Mouse (Mus musculus): ENCODE data around the gene Tshz2. TPM values are rescaled to one million over a fixed set of nuclear protein-coding genes. Genes with fewer than 3 reads are reported as not detected.

The Tshz2 gene
- polyA plus RNA-seq, 1 experiment from 2014 or later: 12.0 TPM

DNA sequence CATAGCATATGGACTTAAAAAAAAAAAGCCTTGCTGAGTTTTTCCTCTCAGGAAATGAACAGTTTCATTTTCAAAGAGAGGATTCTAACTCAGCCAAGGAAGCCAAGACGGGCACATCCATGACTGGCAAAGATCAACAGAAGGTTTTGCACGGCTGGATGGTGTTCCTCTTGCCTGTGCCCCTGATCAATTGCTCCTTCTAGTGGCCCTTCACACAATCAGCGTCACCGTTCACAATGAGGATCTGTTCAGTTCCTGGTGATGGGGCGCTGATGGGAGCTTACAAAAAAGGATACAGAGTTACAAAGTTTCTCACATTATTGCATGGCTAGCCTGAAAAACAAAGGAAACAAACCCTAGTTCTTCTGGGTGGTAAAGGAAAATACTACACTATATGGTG, 52.4 kb downstream of the Tshz2 start:
- no peak for ATAC-seq
- WGBS: 47% methylated on average over 5 of the region's 5 CpGs

DNA sequence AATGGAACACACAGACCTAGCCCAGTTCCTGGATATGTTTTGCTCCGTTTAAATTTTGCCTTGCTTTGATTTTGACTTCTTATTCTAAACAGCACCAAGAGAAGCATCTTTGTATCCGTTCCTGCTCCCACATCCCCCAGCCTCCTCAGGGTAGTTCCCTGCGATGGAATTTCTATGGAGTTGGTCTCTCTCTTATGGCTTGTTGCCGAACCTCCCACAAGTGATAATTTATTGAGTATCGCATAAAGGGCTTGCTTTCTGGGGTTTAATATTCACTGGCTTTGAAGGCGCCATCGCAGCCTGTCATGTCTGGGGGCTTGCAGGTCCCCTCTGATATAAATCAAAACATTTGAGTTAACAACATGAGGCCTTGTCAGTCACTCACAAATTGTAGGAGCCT, 52.9 kb downstream of the Tshz2 start:
- Histone ChIP-seq H3K4me3 (replicated peaks; ENCODE audit: low read length) (no peak overlapping the region), H3K4me1 (replicated peaks; ENCODE audit: control insufficient read depth, insufficient read depth, low read length) (no peaks in the 10 kb centered on the region), H3K9ac (replicated peaks; ENCODE audit: low read depth, low read length) (no peak overlapping the region), H3K4me2 (ENCODE audit: low read length) (no peak overlapping the region), H3K9me3 (ENCODE audit: control insufficient read depth, low read length) (no peaks in the 10 kb centered on the region), H3K27ac (ENCODE audit: low read length) (no peak overlapping the region), H3K27me3 (replicated peaks; ENCODE audit: control insufficient read depth, insufficient read depth, low read length) (no peaks in the 10 kb centered on the region), H3K36me3 (ENCODE audit: control insufficient read depth, insufficient read depth) (no peaks in the 10 kb centered on the region)
- WGBS: 62% methylated on average over 7 of the region's 7 CpGs
- ATAC-seq: no peak

More for the DNA sequence above, 52.4 kb downstream of the Tshz2 start:
- H3K36me3 ChIP-seq (ENCODE audit: control insufficient read depth, insufficient read depth): no peaks in the 10 kb centered on the region
- H3K4me1 ChIP-seq (replicated peaks; ENCODE audit: control insufficient read depth, insufficient read depth, low read length): no peaks in the 10 kb centered on the region
- no peak overlapping the region for H3K9ac ChIP-seq (replicated peaks; ENCODE audit: low read depth, low read length)
- H3K27ac ChIP-seq (ENCODE audit: low read length): no peak overlapping the region
- H3K27me3 ChIP-seq (replicated peaks; ENCODE audit: control insufficient read depth, insufficient read depth, low read length): no peaks in the 10 kb centered on the region
- H3K4me2 ChIP-seq (ENCODE audit: low read length): no peak overlapping the region
- H3K4me3 ChIP-seq (replicated peaks; ENCODE audit: low read length): no peak overlapping the region
- H3K9me3 ChIP-seq (ENCODE audit: control insufficient read depth, low read length): no peaks in the 10 kb centered on the region

DNA sequence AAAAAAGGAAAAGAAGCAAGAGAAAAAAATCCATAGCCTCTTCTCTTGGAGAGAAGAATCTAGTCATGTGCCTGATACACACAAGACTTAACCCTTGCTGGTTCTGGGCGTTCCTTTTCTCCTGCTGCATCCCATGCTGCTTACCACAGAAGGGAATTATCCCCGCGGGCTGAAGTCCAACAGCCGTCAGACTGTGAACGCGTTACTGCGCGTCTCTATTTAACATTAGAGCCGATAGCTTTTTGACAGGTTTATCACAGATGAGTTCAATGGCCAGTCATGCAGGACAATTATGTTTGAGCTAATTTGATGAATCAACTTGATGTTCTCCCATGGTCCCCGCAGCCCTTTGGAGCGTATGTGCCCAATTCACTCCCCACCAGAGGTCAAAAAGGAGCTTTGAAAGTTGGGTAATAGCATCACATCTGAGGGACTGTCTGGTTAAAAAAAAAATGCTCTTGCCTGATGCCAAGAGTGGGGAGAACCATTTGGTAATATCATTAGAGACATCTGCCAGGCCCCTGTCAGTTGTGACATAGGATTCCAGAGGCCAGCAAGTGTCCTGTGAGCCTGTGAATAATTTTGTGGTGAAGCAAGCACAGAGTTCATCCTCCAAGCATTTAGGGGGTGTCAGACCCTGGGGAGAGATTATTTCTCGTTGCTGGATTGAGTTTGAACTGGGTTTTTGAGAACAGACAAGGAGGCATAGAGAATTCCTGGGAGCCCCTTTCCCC, 54.1 kb downstream of the Tshz2 start:
- ATAC-seq: no peak
- no peaks in the 10 kb centered on the region for H3K36me3 ChIP-seq (ENCODE audit: control insufficient read depth, insufficient read depth)
- H3K4me3 ChIP-seq (replicated peaks; ENCODE audit: low read length): no peak overlapping the region
- 64% methylated on average over 12 of the region's 12 CpGs for WGBS
- no peaks in the 10 kb centered on the region for H3K27me3 ChIP-seq (replicated peaks; ENCODE audit: control insufficient read depth, insufficient read depth, low read length)
- H3K4me1 ChIP-seq (replicated peaks; ENCODE audit: control insufficient read depth, insufficient read depth, low read length): no peaks in the 10 kb centered on the region
- H3K4me2 ChIP-seq (ENCODE audit: low read length): no peak overlapping the region
- no peak overlapping the region for H3K27ac ChIP-seq (ENCODE audit: low read length)
- no peak overlapping the region for H3K9ac ChIP-seq (replicated peaks; ENCODE audit: low read depth, low read length)
- H3K9me3 ChIP-seq (ENCODE audit: control insufficient read depth, low read length): no peaks in the 10 kb centered on the region

DNA sequence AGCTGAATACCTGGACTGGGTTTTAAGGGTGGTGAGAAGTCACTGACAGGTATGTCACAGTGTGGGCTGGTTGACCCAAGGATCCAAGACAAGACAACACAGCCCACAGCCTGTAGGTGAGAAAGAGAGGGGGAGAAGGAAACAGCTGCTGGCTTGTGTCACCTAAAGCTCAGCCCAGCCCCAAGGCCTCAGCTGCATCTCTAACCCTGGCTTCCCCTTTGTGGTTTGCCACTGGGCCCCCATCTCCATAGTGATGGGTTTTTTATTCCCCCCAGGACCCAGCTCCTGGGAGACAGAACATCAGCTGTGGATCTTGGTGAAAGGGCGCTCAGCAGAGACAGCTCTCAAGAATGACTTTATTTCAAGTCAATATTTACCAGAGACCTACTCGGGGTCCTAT, 57.2 kb downstream of the Tshz2 start:
- WGBS: 92% methylated on average over 2 of the region's 2 CpGs
- Histone ChIP-seq H3K9me3 (ENCODE audit: control insufficient read depth, low read length) (no peaks in the 10 kb centered on the region), H3K4me1 (replicated peaks; ENCODE audit: control insufficient read depth, insufficient read depth, low read length) (peaks cover 2% of the 10 kb centered on the region; the same call in 1 of the 2 replicates), H3K9ac (replicated peaks; ENCODE audit: low read depth, low read length) (no peak overlapping the region), H3K4me2 (ENCODE audit: low read length) (no peak overlapping the region), H3K27me3 (replicated peaks; ENCODE audit: control insufficient read depth, insufficient read depth, low read length) (no peaks in the 10 kb centered on the region), H3K27ac (ENCODE audit: low read length) (no peak overlapping the region), H3K36me3 (ENCODE audit: control insufficient read depth, insufficient read depth) (no peaks in the 10 kb centered on the region), H3K4me3 (replicated peaks; ENCODE audit: low read length) (no peak overlapping the region)
- ATAC-seq: no peak

DNA sequence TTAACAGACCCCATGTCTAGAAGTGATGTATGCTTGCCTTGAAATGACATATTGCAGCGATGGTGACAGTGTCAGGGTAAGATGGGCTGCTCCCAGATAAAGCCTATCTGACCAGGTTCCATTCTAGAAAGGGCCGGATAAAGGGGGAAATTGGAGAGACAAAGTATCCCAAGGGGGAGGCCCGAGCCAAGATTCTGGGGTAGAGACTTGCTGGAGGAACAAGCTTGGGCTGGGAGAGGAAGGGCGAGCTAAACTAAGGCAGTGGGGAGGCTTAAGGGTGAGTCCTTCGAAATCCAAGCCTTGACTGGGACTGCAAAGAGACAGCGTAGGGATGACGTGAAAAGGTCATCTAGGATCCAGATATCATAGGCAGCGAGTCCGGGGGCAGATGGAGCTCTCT, 61.7 kb downstream of the Tshz2 start:
- ATAC-seq: no peak
- no peak overlapping the region for H3K9ac ChIP-seq (replicated peaks; ENCODE audit: low read depth, low read length)
- H3K36me3 ChIP-seq (ENCODE audit: control insufficient read depth, insufficient read depth): no peaks in the 10 kb centered on the region
- H3K27ac ChIP-seq (ENCODE audit: low read length): no peak overlapping the region
- no peaks in the 10 kb centered on the region for H3K27me3 ChIP-seq (replicated peaks; ENCODE audit: control insufficient read depth, insufficient read depth, low read length)
- H3K4me2 ChIP-seq (ENCODE audit: low read length): no peak overlapping the region
- H3K4me1 ChIP-seq (replicated peaks; ENCODE audit: control insufficient read depth, insufficient read depth, low read length): peaks cover 5% of the 10 kb centered on the region
- no peaks in the 10 kb centered on the region for H3K9me3 ChIP-seq (ENCODE audit: control insufficient read depth, low read length)
- no peak overlapping the region for H3K4me3 ChIP-seq (replicated peaks; ENCODE audit: low read length)
- WGBS: 95% methylated on average over 9 of the region's 9 CpGs

DNA sequence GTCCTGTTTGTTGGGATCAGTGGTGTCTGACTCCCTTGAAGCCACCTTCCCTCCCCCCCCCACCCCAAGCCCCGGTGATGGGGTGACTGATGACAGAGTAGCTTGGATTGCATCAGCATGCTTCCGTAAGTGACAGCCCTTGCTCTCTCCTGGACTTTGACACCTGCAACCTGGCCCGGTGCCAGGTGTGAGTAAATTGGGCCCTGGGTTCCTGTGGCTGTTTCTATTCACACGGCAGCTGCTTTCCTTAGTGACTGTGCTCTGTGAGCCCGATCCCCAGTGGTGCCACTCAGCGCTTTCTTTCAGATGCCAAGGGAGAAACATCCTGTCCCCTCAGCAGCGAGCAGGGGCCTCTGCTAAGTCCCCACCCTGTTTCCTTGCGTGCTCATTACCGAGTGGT, 62.2 kb downstream of the Tshz2 start:
- no peaks in the 10 kb centered on the region for H3K9me3 ChIP-seq (ENCODE audit: control insufficient read depth, low read length)
- 35% methylated on average over 9 of the region's 9 CpGs for WGBS
- H3K9ac ChIP-seq (replicated peaks; ENCODE audit: low read depth, low read length): no peak overlapping the region
- H3K27me3 ChIP-seq (replicated peaks; ENCODE audit: control insufficient read depth, insufficient read depth, low read length): no peaks in the 10 kb centered on the region
- no peak overlapping the region for H3K4me2 ChIP-seq (ENCODE audit: low read length)
- H3K27ac ChIP-seq (ENCODE audit: low read length): no peak overlapping the region
- no peaks in the 10 kb centered on the region for H3K36me3 ChIP-seq (ENCODE audit: control insufficient read depth, insufficient read depth)
- no peak overlapping the region for H3K4me3 ChIP-seq (replicated peaks; ENCODE audit: low read length)
- H3K4me1 ChIP-seq (replicated peaks; ENCODE audit: control insufficient read depth, insufficient read depth, low read length): peaks cover 5% of the 10 kb centered on the region
- no peak; the same call in 1 of the 2 replicates for ATAC-seq

DNA sequence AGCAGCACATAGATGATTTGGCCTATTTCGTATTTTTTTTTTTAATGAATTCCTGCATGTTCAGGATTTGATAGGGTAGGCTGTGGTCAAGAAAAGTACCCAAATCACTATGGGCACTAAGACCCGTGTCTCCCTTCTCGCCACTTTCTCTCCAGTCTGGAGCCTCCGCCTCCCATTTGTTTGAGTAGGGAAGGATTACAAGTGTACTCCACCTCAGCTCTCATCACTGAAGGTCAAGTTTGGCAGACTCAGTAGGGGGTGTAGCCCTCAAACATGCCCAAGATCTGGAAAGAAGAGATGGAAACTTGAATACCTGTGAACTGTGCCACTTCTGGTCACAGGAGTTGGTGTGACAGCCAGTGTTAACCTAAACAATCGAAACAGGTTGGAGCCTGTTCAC, 66.3 kb downstream of the Tshz2 start:
- Histone ChIP-seq H3K4me3 (replicated peaks; ENCODE audit: low read length) (no peak overlapping the region), H3K9ac (replicated peaks; ENCODE audit: low read depth, low read length) (no peak overlapping the region), H3K9me3 (ENCODE audit: control insufficient read depth, low read length) (no peaks in the 10 kb centered on the region), H3K4me2 (ENCODE audit: low read length) (no peak overlapping the region), H3K27ac (ENCODE audit: low read length) (no peak overlapping the region), H3K4me1 (replicated peaks; ENCODE audit: control insufficient read depth, insufficient read depth, low read length) (peaks cover 5% of the 10 kb centered on the region), H3K27me3 (replicated peaks; ENCODE audit: control insufficient read depth, insufficient read depth, low read length) (no peaks in the 10 kb centered on the region), H3K36me3 (ENCODE audit: control insufficient read depth, insufficient read depth) (no peaks in the 10 kb centered on the region)
- ATAC-seq: no peak
- WGBS: 96% methylated on average over 5 of the region's 5 CpGs

DNA sequence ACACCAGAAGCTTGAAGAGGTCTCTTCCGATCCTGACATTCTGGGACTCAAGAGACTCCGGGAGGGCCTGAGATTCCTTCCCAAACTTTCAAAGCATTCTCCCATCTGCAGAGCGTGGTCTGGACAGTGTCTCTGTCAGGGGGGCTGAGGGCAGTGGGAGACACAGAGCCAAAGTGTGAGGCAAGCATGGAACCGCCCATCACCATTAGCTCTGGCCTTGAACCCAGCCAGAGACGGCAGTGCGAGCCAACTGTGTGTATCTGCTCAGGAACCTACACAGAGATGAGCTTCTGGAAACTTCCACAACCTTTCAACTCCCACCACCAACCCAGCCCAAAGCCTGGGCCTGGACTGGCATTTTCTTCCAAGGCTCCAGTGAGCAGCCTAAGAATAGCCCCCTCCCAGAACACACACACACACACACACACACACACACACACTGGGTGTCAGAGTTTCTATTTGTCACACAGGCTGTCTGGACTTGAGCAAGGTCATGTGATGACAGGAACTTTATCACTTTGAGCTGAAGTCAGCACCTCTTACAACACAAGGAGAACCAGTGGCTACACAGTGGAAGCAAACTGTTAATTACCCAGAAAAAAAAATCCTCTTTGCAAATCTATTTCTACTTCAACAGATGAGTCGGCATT, 67.2 kb downstream of the Tshz2 start:
- no peak for ATAC-seq
- no peaks in the 10 kb centered on the region for H3K27me3 ChIP-seq (replicated peaks; ENCODE audit: control insufficient read depth, insufficient read depth, low read length)
- H3K4me3 ChIP-seq (replicated peaks; ENCODE audit: low read length): no peak overlapping the region
- no peaks in the 10 kb centered on the region for H3K36me3 ChIP-seq (ENCODE audit: control insufficient read depth, insufficient read depth)
- 83% methylated on average over 7 of the region's 7 CpGs for WGBS
- peaks cover 4% of the 10 kb centered on the region for H3K4me1 ChIP-seq (replicated peaks; ENCODE audit: control insufficient read depth, insufficient read depth, low read length)
- no peak overlapping the region for H3K4me2 ChIP-seq (ENCODE audit: low read length)
- no peak overlapping the region for H3K9ac ChIP-seq (replicated peaks; ENCODE audit: low read depth, low read length)
- no peaks in the 10 kb centered on the region for H3K9me3 ChIP-seq (ENCODE audit: control insufficient read depth, low read length)
- no peak overlapping the region for H3K27ac ChIP-seq (ENCODE audit: low read length)

DNA sequence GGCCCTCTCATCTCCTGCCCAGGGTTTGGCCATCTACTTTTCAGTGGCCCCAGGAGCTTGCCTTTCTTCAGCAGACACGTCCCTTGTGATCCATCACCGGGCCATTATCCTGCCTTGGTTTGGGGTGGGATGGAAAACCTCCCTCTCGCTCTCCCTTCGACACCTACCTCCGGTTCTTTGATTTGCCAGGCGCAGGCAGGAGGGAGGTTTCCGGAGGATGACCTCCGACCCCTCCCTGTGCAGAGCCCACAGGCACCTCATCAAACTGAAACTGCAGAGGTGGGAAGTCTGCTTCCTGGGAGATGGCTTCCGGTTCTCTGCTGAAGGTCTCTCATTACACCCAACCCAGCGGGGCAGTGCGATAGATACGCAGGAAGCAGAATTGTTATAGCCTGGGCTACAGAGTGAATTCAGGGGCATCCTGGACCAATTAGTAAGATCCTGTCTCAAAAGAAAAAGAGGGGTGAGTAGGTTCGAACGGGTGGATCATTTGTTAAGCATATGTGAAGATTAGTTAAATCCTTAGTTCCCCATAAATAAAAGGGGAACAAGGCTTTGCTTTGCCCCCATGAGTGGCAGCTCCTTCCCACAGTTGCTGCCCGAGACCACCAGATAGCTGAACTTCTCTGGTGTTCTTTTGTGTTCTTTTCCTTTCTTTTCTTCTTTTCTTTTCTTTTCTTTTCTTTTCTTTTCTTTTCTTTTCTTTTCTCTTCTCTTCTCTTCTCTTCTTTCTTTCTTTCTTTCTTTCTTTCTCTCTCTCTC, 70.1 kb downstream of the Tshz2 start:
- Histone ChIP-seq H3K4me2 (ENCODE audit: low read length) (no peak overlapping the region), H3K36me3 (ENCODE audit: control insufficient read depth, insufficient read depth) (no peaks in the 10 kb centered on the region), H3K9ac (replicated peaks; ENCODE audit: low read depth, low read length) (no peak overlapping the region), H3K27ac (ENCODE audit: low read length) (no peak overlapping the region), H3K4me1 (replicated peaks; ENCODE audit: control insufficient read depth, insufficient read depth, low read length) (no peaks in the 10 kb centered on the region), H3K4me3 (replicated peaks; ENCODE audit: low read length) (no peak overlapping the region), H3K27me3 (replicated peaks; ENCODE audit: control insufficient read depth, insufficient read depth, low read length) (no peaks in the 10 kb centered on the region), H3K9me3 (ENCODE audit: control insufficient read depth, low read length) (no peaks in the 10 kb centered on the region)
- WGBS: 76% methylated on average over 15 of the region's 15 CpGs
- ATAC-seq: no peak
